Mouse (Mus musculus) ZHBTc4 (cell line): ENCODE results near the gene Trpm1.

Source experiments
- DNase-seq: peaks from one replicate; pipeline ENCODE4 v3.0.0-alpha.2; 2011; ENCODE audit warnings: low read depth, low spot score

Trpm1 gene

GRCm38 (mm10) chr7:64231996-64232395 is 78.4 kb downstream of the Trpm1 start:
- no peak for DNase-seq

DNA sequence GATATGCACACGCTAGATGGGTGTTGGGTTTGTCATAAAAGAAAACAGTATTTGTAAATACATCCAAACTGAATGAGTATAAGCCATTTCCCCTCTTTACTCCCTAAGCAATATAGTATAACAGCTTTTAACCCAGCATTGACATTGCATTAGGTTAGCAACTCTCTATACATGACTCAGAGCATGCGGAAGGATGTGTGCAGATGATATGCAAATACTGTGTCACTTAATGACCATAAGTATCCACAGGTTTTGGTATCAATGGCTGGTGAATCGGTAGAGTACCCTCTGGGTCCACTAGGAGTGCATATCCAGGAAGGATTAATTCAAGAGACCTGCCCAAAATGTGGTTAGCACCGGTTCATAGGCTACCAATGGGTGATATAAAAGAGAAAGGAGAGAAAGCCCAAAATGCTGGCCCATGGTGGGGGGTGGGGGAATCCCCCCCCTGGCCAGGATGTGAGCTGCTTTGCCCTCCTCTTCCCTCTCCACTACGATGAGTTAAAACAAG is 80.7 kb downstream of the Trpm1 start:
- no peak for DNase-seq

DNA sequence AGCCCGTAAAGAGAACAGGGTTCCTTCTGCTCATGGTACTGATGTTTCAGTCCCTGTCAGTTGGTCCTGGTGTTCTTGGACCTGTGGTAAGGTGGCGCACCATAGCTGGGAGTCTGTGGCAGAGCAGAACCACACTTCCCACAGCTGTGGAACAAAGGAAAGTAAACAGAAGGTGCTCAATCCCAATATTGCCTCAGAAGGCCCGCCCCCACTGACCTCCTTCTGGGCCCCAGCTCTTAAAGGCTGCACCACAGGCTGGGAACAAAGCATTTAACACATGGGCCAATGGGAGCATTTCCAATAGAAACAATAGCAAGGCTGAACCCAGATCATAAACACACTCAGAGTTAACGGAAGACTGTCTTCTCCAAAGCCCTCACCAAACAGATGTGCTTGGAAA is 82.9 kb downstream of the Trpm1 start:
- DNase-seq, result no peak

DNA sequence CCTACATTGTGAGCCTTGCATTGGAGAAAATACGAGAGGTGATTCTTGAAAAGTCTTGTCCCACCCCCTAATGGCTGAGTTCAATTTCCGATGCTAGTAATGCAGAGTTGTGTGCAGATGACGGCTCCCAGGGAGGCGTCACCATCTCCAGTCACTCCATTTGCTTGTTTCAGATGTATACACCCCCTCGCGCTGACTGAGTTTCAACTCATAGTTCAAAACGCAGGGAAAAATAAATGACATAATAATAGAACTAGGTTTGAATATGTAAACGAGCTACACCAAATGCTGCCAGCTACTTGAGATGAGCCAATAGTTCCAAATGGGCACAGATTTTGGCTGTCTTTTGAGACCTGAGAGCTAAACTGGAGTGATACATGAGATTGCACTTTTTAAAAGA is 84.1 kb downstream of the Trpm1 start:
- DNase-seq, result no peak

DNA sequence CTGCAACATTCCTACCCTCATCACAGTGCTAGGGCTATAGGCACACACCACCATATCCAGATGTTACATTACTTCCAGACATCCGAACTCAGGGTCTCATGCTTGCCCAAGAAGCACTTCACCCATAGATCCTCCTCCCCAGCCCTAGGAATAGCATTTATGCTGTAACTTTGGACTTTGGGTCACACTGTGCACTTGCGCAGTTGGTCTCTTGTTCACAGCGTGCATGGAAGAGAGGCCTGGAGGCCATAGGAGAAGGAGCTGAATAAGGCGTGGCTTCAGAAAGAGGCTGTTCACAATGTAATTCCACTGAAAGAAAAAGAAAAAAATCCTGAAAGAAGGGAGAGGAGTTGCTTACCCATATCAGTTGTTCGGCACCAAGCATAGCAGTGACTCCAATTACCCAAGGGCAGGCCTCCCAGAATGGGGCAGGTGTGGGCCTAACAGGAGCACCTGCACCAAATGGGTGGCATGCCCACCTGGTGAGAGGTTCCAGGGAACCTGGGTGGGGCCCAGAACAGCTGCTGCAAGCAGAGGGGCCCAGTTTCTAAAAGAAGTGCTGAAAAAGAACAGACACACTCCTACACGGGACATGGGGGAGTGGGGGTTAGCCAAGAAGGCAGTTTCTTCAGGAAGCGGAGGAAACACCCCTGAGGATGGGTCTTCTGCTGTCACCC is 84.9 kb downstream of the Trpm1 start:
- no peak for DNase-seq

GRCm38 (mm10) chr7:64239138-64239805 is 85.6 kb downstream of the Trpm1 start:
- no peak for DNase-seq

- no peak for DNase-seq
Measured at GRCm38 (mm10) chr7:64239806-64240315, 86.2 kb downstream of the Trpm1 start.

GRCm38 (mm10) chr7:64242424-64242823 is 88.8 kb downstream of the Trpm1 start:
- no peak for DNase-seq

DNA sequence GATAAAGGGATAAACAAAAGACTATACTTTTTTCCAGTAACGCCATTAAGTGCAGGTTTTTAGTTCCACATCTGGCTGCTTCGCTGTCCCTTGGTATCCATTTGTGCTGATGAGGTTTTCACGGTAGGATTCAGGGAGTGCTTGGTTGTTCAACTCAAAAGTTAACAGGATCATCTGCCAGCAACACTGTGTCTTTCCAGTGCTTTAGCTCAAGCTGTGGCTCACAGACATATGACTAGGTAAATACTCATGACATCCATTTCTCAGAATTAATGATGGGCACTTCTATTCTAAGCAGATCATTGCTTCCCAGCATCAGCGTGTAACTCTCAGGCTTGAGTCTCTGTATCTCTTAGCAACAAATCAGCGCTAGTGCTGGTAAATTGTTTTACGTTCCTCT is 90.7 kb downstream of the Trpm1 start:
- no peak for DNase-seq

- DNase-seq, result no peak
Measured at GRCm38 (mm10) chr7:64246713-64247112, 93.1 kb downstream of the Trpm1 start.

DNA sequence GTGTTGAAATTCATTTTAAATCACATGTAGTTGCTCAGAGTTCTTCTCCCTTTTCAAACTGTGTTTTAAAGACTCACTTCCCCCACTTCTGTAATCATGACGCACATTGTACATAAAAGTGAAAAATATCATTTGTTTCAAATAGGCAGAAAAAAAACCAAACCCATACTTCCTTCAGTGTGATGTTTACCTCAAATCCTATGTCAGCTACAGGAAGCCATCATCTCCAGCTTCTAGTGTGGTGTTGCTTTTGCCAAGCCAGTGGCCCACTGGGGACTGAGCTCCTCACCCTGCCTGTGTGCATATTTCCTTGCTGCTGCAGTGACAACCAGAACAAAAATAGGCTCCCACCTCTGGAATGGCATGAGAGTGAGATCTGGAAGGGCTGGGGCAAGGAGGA is 94.7 kb downstream of the Trpm1 start:
- DNase-seq, result no peak

DNA sequence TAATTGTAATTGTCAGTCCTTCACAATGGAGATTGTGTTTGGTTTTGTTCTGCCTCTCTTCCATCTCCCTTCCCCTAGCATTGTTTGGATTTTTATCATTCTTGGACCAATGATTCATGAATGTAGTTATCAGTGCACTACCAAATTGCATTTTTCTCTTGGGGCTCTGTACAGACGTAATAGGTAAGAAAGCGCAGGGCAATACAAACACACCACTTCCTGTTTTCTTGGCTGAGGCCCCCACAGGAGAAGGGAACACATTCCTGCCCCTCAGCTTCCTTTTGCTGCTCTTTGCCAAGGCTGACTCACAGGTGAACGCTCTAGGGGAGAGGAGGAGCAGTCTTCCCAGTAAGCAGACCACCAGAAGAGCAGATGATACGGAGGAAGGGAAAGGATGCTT is 96.1 kb downstream of the Trpm1 start:
- DNase-seq, result no peak

DNA sequence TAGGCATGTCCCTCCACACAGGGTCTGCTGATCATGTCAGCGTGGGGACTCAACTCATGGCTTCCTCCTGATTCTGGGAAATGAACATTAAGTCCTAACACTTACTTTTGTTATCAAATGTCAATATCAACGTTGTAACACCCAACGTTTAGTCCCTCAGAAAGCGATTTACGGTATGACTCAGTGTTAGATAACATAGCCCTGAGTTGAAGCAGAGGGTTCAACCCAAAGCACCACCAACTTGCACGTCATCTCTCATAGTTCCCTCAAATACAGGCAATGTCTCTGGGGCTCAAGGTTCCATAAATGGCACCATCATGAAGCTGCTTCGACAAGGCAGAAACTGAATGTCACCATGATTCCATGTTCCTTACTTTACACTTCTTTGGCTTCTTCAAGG is 96.8 kb downstream of the Trpm1 start:
- no peak for DNase-seq

DNA sequence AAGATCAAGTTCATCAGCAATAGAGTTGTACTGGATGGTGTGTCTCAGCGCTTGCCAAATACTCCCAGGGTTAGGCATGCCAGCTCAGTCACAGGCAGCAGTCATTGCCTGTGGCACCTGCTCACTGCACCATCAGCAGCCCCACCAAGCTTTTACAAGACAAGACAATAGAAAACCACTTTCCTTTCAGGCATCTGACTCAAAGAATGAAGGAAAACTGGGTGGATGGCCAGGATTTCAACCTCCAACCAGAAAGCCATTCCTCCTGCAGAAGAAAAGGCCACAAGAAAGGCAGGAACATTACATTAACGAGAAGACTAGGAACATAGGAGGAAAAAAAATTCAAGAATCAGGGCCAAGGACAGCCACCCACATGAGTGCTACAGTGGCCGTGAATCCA is 100.1 kb downstream of the Trpm1 start:
- no peak for DNase-seq

DNA sequence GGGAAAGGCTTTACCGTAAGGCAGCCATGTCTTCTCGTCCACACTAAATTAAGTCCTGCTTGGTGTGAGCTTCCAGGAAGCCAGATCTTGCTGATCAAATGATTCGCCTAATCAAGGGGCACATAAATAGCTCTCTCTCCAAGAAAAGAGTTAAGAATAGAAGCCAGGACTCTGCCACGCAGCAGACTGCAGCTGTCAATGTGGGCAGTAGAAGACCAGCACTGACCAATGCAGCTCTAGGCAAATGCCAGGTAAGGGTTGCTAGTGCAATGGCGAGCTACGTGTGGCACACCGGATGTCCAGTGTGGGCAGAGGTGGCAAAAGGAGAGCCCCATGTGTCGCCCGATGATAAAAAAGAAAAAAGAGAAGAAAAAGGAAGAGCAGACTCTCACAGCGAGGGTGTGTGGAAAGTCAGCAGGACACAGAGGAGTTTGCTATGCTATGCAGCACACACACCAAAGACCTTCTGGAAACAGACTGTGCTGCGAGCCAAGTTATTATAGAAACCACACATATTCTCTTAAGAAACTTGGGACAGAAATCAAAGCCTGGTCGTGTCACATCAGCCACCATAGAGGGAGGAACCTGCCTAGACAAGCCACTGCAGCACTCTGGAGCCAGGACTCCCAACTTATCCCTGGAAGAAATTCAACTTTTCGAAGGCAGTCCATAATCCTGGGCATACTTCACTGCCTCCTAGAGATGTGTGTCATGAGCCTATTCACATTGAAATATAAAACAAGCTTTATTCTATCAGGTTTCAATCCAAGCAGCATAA is 112.1 kb downstream of the Trpm1 start:
- DNase-seq, result no peak

- DNase-seq, result no peak
Measured at GRCm38 (mm10) chr7:64266587-64266986, 113.0 kb downstream of the Trpm1 start.

DNA sequence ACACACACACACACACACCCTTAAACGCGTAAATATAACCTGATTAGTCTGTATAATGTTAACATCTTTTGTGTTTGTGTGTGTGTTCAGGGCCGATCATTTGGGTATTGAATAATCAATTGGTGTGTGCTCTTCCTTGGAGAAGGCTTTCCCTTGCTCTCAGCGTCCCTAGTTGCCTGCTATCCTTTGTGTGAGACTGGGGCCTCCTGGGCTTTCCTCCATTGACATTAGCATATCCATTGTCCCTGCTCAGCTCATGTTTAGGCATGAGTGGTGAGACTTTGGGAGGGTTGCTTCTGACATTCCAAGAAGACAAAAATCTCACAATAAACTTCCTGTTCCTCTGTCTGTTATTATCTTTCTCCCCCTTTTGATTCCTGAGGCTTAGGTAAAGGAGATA is 118.3 kb downstream of the Trpm1 start:
- peak; percentile 79 for DNase-seq

- DNase-seq, result no peak
Measured at GRCm38 (mm10) chr7:64275518-64275917, 121.9 kb downstream of the Trpm1 start.

DNA sequence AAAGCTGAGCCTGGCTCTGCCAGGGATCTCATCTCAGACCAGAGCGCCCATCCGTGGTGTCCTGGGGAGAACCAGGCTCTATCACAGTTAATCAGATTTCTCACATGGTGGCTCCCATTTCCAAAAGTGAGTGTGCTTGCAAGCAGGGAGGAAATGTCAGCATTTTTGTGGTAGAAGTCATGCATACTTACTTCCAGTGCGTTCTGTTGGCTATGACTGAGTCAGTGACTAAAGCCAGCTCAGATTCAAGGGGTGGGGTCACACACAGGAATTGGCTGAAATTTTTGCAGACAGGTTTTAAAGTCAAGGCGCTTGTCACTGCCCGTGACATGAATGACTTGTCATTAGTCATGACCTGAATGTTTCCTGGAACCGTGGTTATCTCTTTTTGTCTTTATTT is 123.3 kb downstream of the Trpm1 start:
- no peak for DNase-seq

DNA sequence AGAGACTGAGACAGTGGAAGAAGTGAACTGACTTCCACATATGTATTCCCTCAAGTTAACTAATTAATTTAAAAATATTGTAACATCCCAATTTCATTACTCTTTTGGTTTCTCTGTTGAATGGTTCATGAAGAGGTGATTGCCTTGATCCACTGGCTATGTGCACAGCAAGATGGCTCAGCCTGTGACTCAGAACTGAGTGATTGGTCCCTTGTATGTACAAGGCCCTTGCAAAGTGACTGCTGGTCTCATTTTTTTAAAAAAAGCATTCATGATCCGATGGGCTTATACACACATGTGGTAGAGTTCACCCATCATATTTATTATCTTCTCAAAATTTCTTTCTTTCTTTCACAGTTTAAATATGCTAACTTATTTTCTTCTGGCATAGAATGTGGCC is 124.9 kb downstream of the Trpm1 start:
- DNase-seq, result no peak

DNA sequence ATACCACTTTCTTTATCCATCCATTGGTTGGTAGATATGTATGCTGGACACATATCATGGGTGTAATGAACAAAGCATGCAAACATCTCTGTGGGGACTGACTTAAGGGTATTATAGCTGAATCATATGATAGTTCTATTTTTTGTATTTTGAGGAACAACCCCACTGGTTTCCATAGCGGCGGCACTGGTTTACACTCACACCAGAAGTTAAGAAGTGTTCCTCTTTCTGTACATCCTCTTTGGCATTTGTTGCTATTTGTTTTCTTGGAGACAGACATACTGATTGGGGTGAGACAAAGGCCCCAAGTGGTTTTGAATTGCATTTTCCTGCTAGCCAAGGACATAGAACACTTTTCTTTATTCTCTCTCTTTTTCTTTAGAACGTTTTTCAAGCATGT is 125.9 kb downstream of the Trpm1 start:
- DNase-seq, result no peak

DNA sequence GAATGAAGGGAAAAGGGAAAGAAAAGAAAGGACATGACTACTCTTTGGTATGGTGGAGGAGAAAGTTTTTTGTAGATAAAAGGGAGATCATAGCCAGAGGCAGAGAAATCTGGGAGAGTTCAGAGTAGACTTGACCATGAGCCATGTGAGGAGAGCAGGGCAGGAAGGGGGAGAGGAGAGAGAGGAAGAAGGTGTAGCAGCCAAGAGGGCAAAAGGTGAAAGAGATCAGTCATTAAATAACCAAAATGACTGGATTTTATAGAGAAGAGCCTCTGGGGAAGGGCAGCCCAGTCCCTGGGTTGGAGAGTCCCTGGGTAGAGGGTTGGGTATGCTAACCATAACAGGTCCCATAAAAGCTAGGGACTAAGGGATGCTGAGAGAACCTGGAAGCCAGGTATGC is 132.9 kb downstream of the Trpm1 start:
- no peak for DNase-seq
